Mouse (Mus musculus) midbrain, embryonic 12.5 days (tissue): ENCODE results near the gene Ccdc18. TPM values are rescaled to one million over a fixed set of nuclear protein-coding genes. Genes with fewer than 3 reads are reported as not detected.
"Not testable (repeated sequence)": the region's sequence is repeated elsewhere in the genome, so short reads cannot be mapped to it uniquely, and the experiment has no call there.

ENCODE experiments used
- ATAC-seq: fragments of 200-750 bp; cut with Nextera tagmentation; 2 replicates; pipeline ENCODE4 v1.8.0; 2017; ENCODE audit warnings: low read depth, moderate TSS enrichment, moderate library complexity; ENCODE audit not compliant: low FRiP score
- H3K27ac ChIP-seq: fragments of 300-500 bp; sonication (generic); replicated peaks from 2 replicates; pipeline ENCODE4 v1.5.1; 2016; ENCODE audit warnings: mild to moderate bottlenecking
- H3K27me3 ChIP-seq: fragments of 300-500 bp; sonication (generic); 2 replicates; pipeline ENCODE4 v1.6.1; 2016; ENCODE audit warnings: mild to moderate bottlenecking
- H3K36me3 ChIP-seq: fragments of 300-500 bp; sonication (generic); 2 replicates; pipeline ENCODE4 v1.6.1; 2016
- H3K4me1 ChIP-seq: fragments of 300-500 bp; sonication (generic); 2 replicates; pipeline ENCODE4 v1.6.1; 2016
- H3K4me2 ChIP-seq: fragments of 300-500 bp; sonication (generic); replicated peaks from 2 replicates; pipeline ENCODE4 v1.6.1; 2016; ENCODE audit warnings: mild to moderate bottlenecking, moderate library complexity
- H3K4me3 ChIP-seq: fragments of 300-500 bp; sonication (generic); 2 replicates; pipeline ENCODE4 v1.5.1; 2016; ENCODE audit warnings: mild to moderate bottlenecking
- H3K9ac ChIP-seq: fragments of 300-500 bp; sonication (generic); replicated peaks from 2 replicates; pipeline ENCODE4 v1.6.1; 2016; ENCODE audit warnings: mild to moderate bottlenecking, moderate library complexity
- H3K9me3 ChIP-seq: fragments of 300-500 bp; sonication (generic); 2 replicates; pipeline ENCODE4 v1.6.1; 2016; ENCODE audit warnings: mild to moderate bottlenecking
- WGBS: fragments of 180-500 bp; shearing (Covaris S2); methylation state at CpG from one replicate; pipeline ENCODE4 v1.1.7; 2016; 5-methylcytosine and 5-hydroxymethylcytosine counted together
- polyA plus RNA-seq: library from polyadenylated mRNA; unstranded; fragments of >200 nt; fragmentation: Nextera tagmentation; extraction: Ambion mirVana; gene quantifications from 2 replicates; pipeline ENCODE4 v1.2.1, GENCODE M21; 2016

The Ccdc18 gene
- polyA plus RNA-seq, 1 experiment from 2014 or later = 9.5 TPM

DNA sequence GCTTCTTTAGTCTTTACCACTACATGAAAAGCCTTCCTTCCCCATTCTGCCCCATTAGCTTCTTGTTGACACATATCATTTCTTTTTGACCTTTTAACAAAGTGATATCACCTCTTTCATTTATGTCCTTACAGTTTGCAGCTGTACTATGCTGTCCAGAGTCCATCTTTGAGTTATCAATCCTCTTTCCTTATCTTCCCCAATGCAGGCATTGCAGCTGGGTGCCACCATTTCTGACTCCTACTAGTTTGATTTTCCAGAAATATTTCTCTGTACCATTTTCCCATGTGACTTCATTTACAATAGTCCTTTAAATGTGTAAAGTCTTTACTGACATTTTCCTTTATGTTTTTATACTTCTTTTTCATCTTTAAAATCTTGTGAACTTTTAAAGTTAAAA is 134.3 kb downstream of the Ccdc18 start:
- H3K27me3 ChIP-seq = no peaks in the 10 kb centered on the region
- no peak overlapping the region for H3K4me2 ChIP-seq
- no peak overlapping the region for H3K9ac ChIP-seq
- no peak for ATAC-seq
- no peak overlapping the region for H3K4me3 ChIP-seq
- no peaks in the 10 kb centered on the region for H3K36me3 ChIP-seq
- H3K27ac ChIP-seq = no peak overlapping the region
- H3K4me1 ChIP-seq = peaks cover 25% of the 10 kb centered on the region
- H3K9me3 ChIP-seq = no peaks in the 10 kb centered on the region

DNA sequence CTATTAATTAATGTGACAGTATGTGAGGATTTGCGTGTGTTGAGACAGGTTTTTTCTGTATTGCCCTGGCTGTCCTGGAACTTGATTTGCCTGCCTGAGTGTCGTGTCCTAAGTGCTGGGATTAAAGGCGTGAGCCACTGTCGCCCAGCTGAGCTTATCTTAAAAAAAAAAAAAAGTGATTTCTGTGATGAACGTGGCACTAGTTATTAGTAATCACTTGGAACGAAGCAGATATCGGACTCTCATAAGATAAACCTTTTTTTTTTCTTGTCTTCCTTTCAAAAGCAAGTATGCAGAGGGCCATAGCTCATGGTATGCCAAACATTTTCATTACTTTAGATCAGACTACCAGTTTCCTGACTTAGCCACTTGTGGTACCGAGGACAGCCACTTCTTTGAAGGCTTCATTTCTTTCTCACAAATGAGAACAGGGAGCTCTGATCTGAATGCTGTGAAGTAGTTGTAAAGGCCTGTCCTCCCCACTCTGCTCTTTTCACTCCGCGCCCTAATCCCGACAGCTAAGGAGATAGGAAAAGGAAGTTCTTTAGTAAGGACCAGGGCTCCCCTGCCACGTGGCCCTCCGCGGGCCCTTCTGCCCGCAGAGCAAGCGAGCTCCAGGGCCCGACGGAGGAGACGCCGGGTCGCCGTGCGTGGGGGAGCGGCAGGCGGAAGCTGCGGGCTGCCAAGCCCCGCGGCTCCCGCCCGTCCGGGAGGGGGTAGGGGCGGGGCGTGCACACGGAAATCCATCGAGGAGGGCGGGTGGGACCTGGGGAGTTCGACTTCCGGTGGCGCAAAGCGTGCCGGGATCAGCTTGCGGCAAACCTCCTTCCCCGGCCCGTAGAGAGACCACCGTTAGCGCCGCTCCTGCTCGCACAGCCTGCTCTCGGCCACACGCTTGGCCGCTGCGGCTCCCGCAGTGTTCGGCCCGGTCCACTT is 135.7 kb downstream of the Ccdc18 start, which contains the start of gene Dr1:
Dr1 (plus strand) TSS at position 771 of the 936 bp plus-strand sequence.
- WGBS = 3% methylated on average over 46 of the region's 55 CpGs
- peak; percentile 98 for ATAC-seq
- no peaks in the 10 kb centered on the region for H3K9me3 ChIP-seq
- peak within 1 kb of the TSS; percentile 93 for H3K9ac ChIP-seq
- H3K4me3 ChIP-seq = peak within 1 kb of the TSS; percentile 92
- peaks cover 27% of the 10 kb centered on the region for H3K4me1 ChIP-seq
- H3K4me2 ChIP-seq = peak within 1 kb of the TSS; percentile 96
- peak within 1 kb of the TSS; percentile 95 for H3K27ac ChIP-seq
- H3K36me3 ChIP-seq = 0 out of 2 replicates have a peak, but pooled peaks cover 6% of the 10 kb centered on the region
- H3K27me3 ChIP-seq = no peaks in the 10 kb centered on the region

DNA sequence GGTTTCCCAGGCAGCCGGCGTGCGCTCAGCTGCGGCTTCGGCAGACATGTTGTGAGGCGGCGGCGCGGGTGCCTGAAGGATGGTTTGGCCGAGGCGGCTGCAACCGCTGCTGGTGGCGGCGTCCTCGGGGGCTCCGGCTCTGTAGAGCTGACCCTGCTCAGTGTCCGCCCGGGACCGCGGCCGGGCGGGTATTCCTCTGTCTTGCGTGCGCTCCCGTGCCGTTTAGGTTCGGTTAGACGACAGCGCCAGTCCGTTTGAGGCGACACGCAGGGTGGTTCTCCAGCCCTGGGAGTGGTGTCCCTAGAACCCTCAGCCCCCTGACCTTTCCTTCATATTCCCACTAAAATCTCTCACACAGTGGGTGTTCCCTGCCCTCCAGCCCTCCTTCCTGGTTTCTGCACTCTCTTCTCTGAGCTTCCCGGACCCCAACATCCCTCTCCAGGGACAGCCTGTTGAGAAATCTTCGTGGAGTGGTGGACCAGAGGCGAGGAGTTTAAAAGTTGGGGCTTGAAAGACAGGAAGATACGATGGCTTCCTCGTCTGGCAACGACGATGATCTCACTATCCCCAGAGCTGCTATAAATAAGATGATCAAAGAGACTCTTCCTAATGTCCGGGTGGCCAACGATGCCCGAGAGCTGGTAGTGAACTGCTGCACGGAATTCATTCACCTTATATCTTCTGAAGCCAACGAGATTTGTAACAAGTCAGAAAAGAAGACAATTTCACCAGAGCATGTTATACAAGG is 136.6 kb downstream of the Ccdc18 start:
- under 1% methylated on average over 44 of the region's 44 CpGs for WGBS

DNA sequence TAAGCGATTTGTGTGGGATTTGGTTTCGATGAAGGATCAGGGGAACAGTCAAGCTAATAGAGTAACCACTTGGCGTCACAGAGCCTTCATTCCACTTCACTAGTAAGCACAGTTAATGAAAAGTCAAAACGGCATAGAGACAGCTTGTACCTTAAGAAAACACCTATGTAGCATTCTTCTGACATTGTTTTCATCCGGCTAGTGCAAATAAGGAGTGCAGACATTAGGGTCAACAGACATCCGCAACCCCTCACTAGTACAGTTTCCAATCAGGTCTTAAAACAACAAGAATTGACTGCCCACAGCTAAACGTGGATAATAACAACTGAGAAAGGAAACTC is 137.1 kb downstream of the Ccdc18 start:
- ATAC-seq = no peak
- H3K9me3 ChIP-seq = no peaks in the 10 kb centered on the region
- 0 out of 2 replicates have a peak, but pooled peaks cover 6% of the 10 kb centered on the region for H3K36me3 ChIP-seq
- H3K4me2 ChIP-seq = peak overlapping the region; percentile 96
- peak overlapping the region; percentile 92 for H3K4me3 ChIP-seq
- H3K27me3 ChIP-seq = no peaks in the 10 kb centered on the region
- WGBS = 23% methylated on average over 7 of the region's 7 CpGs
- H3K4me1 ChIP-seq = peaks cover 27% of the 10 kb centered on the region
- peak overlapping the region; percentile 93 for H3K9ac ChIP-seq
- no peak overlapping the region for H3K27ac ChIP-seq

More for the DNA sequence above, 136.6 kb downstream of the Ccdc18 start:
- peak; percentile 84 for ATAC-seq
- peak overlapping the region; percentile 95 for H3K27ac ChIP-seq
- peak overlapping the region; percentile 92 for H3K4me3 ChIP-seq
- peak overlapping the region; percentile 96 for H3K4me2 ChIP-seq
- H3K36me3 ChIP-seq = 0 out of 2 replicates have a peak, but pooled peaks cover 6% of the 10 kb centered on the region
- H3K27me3 ChIP-seq = no peaks in the 10 kb centered on the region
- H3K4me1 ChIP-seq = peaks cover 27% of the 10 kb centered on the region
- H3K9ac ChIP-seq = peak overlapping the region; percentile 93
- no peaks in the 10 kb centered on the region for H3K9me3 ChIP-seq

DNA sequence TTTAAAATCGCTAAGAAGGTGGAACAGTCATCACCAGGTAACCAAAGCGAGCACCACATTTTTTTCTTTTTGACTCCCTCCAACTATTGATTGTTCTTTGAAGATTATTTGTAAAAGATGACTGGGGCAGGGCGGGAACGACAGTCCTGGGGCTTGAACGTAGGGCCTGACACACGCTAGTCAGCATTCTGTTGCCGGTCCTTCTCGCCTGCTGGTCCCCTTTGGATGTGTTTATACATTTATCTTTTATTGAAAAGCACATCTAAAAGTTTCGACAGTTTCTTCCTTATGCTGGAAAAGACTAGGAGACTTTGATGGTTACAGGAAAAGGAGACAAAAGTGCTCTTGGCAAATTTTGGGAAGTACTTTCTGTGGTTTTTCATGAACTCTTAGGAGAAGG is 137.7 kb downstream of the Ccdc18 start:
- H3K9me3 ChIP-seq = no peaks in the 10 kb centered on the region
- H3K4me1 ChIP-seq = peaks cover 27% of the 10 kb centered on the region
- H3K27me3 ChIP-seq = no peaks in the 10 kb centered on the region
- H3K4me3 ChIP-seq = peak overlapping the region; percentile 92
- no peak overlapping the region for H3K27ac ChIP-seq
- H3K36me3 ChIP-seq = 0 out of 2 replicates have a peak, but pooled peaks cover 6% of the 10 kb centered on the region
- peak overlapping the region; percentile 96 for H3K4me2 ChIP-seq
- H3K9ac ChIP-seq = peak overlapping the region; percentile 93
- no peak for ATAC-seq
- WGBS = 55% methylated on average over 9 of the region's 9 CpGs

DNA sequence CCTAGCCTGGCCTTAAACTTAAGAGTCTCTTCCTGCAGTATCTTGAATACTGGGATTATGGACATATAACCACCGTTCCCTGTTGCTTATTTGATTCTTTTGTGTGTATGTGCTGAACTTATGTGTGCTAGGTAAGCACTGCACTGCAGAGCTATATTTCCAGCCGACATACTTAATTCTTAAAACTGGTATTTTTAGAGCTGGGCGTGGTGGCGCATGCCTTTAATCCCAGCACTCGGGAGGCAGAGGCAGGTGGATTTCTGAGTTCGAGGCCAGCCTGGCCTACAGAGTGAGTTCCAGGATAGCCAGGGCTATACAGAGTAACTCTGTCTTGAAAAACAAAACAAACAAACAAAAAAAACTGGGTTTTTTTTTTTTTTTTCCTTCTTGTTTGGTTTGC is 138.7 kb downstream of the Ccdc18 start:
- not testable (repeated sequence) for H3K9me3 ChIP-seq, H3K4me3 ChIP-seq, H3K27me3 ChIP-seq, H3K9ac ChIP-seq, H3K27ac ChIP-seq, ATAC-seq
- H3K4me1 ChIP-seq = peaks cover 27% of the 10 kb centered on the region
- WGBS = 96% methylated on average over 6 of the region's 6 CpGs
- H3K4me2 ChIP-seq = peak overlapping the region; percentile 35
- peaks cover 11% of the 10 kb centered on the region; the same call in 1 of the 2 replicates for H3K36me3 ChIP-seq

Other genes with a start within 250 kb of the Ccdc18 start
- 60.5 and 65.2 TPM in 2 replicates for gene Rpl5, start 232.4 kb upstream of the Ccdc18 start, polyA plus RNA-seq
- gene Fam69a, start 145.8 kb upstream of the Ccdc18 start, polyA plus RNA-seq = 24.6 and 28.3 TPM in 2 replicates
- gene Mtf2, start 67.2 kb upstream of the Ccdc18 start, polyA plus RNA-seq = 132 and 141 TPM in 2 replicates
- gene Tmed5, start 255 bp upstream of the Ccdc18 start, polyA plus RNA-seq = 27.0 and 27.2 TPM in 2 replicates
- gene Dr1, start 136.0 kb downstream of the Ccdc18 start, polyA plus RNA-seq = 55.8 and 57.5 TPM in 2 replicates
- gene Pigg, start 179.7 kb downstream of the Ccdc18 start, polyA plus RNA-seq = 8.0 and 8.2 TPM in 2 replicates
- gene Gm42517, start 235.0 kb downstream of the Ccdc18 start, polyA plus RNA-seq = 0.13 and 0.20 TPM in 2 replicates